Mouse (Mus musculus): Measurements from ENCODE around the gene Ugt1a9.

DNA sequence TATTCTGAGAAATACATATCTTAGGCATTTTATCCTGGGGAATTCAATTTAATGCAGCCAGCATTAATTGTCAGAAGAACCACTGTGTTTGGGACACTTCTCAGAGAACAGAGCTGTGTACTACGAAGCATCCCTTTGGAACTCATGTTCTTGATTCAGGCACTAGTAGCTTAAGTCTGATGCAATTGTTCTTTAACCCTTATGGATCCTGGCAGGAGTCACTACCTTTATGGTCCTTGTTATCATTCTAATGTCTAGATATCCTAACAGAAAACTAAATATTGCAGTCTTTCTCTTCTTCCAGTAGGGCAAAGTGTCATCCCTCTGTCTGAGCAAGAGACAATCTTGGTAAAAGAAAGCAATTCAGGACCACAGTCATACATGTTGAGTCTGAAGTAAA, 142.5 kb downstream of the Ugt1a9 start:
- TF ChIP-seq GATA1 (IDR thresholded peaks at IDR 0.05; ENCODE audit: borderline replicate concordance, low read length) (no peak), FLI1 (IDR thresholded peaks at IDR 0.05; ENCODE audit: low read length) (no peak)
